In genomic region chr14:109941162-109941561, GRCm38 (mm10) we compare ENCODE assay signal across 28 mouse cellular contexts.
"Had no signal": no experiment of that assay in that cellular context is flagged by ENCODE, and none has a peak within 500 bp of the region (broad histone marks: within the 10 kb centered on the region; RNA-seq: fewer than 3 reads in every experiment).

No protein-coding gene starts in this region.

- H3K4me2 ChIP-seq: embryonic facial prominence, embryonic 12.5 days; embryonic facial prominence, embryonic 13.5 days; embryonic facial prominence, embryonic 15.5 days; forebrain, embryonic 12.5 days; forebrain, embryonic 13.5 days; forebrain, embryonic 15.5 days had no signal

- DNase-seq: cerebellum, adult 9-10 months; cerebellum, adult 9-11 months; cerebellum, postnatal 10 days; cerebellum, postnatal 14 days; cerebellum, postnatal 25 days; cerebellum, postnatal 36 days; embryo, embryonic 11 days; forebrain, postnatal 0 days; gastrocnemius, adult 2 months; gastrocnemius, postnatal 10 days; gastrocnemius, postnatal 14 days; gastrocnemius, postnatal 25 days; gastrocnemius, postnatal 36 days; heart, adult 11 months; heart, adult 18-20 months; heart, adult 2 months had no signal

- H3K27ac ChIP-seq: embryonic facial prominence, embryonic 10.5 days; embryonic facial prominence, embryonic 12.5 days; embryonic facial prominence, embryonic 13.5 days; embryonic facial prominence, embryonic 15.5 days; forebrain, embryonic 10.5 days; forebrain, embryonic 12.5 days; forebrain, embryonic 13.5 days; forebrain, embryonic 15.5 days; gastrocnemius, adult 2 months; heart, adult 2 months; heart, embryonic 10.5 days had no signal

- H3K9ac ChIP-seq: embryonic facial prominence, embryonic 12.5 days; embryonic facial prominence, embryonic 13.5 days; embryonic facial prominence, embryonic 15.5 days; forebrain, embryonic 12.5 days; forebrain, embryonic 13.5 days; forebrain, embryonic 15.5 days; forebrain, postnatal 0 days had no signal

- H3K36me3 ChIP-seq: embryonic facial prominence, embryonic 10.5 days; embryonic facial prominence, embryonic 12.5 days; embryonic facial prominence, embryonic 13.5 days; embryonic facial prominence, embryonic 15.5 days; forebrain, embryonic 10.5 days; forebrain, embryonic 12.5 days; forebrain, embryonic 15.5 days; heart, embryonic 10.5 days had no signal

- H3K27me3 ChIP-seq: embryonic facial prominence, embryonic 12.5 days; embryonic facial prominence, embryonic 13.5 days; embryonic facial prominence, embryonic 15.5 days; forebrain, embryonic 12.5 days; forebrain, embryonic 13.5 days; forebrain, embryonic 15.5 days had no signal

- ATAC-seq: forebrain, embryonic 14.5 days; forebrain, embryonic 15.5 days; forebrain, embryonic 16.5 days; forebrain, postnatal 0 days had no signal

- H3K4me3 ChIP-seq: embryonic facial prominence, embryonic 10.5 days; embryonic facial prominence, embryonic 12.5 days; embryonic facial prominence, embryonic 13.5 days; embryonic facial prominence, embryonic 15.5 days; erythroblast, embryonic 14.5 days; forebrain, embryonic 10.5 days; forebrain, embryonic 12.5 days; forebrain, embryonic 13.5 days; forebrain, embryonic 15.5 days; gastrocnemius, adult 2 months; heart, adult 2 months; heart, embryonic 10.5 days had no signal

- H3K9me3 ChIP-seq: embryonic facial prominence, embryonic 10.5 days; embryonic facial prominence, embryonic 12.5 days; embryonic facial prominence, embryonic 13.5 days; embryonic facial prominence, embryonic 15.5 days; forebrain, embryonic 10.5 days; forebrain, embryonic 12.5 days; forebrain, embryonic 13.5 days; forebrain, embryonic 15.5 days; heart, embryonic 10.5 days had no signal

- H3K4me1 ChIP-seq: embryonic facial prominence, embryonic 10.5 days; embryonic facial prominence, embryonic 12.5 days; embryonic facial prominence, embryonic 13.5 days; embryonic facial prominence, embryonic 15.5 days; forebrain, embryonic 10.5 days; forebrain, embryonic 12.5 days; forebrain, embryonic 13.5 days; forebrain, embryonic 15.5 days; heart, embryonic 10.5 days had no signal
